Mouse (Mus musculus) ES-E14 (cell line): ENCODE measurements around the gene Kif26b. TPM values are rescaled to one million over a fixed set of nuclear protein-coding genes. Genes with fewer than 3 reads are reported as not detected.

ENCODE experiments used
- DNase-seq: peaks from one replicate; pipeline ENCODE4 v3.0.0-alpha.2; 2013; ENCODE audit warnings: low read depth, low spot score
- H3K27ac ChIP-seq: 2 replicates; pipeline ENCODE4 v1.5.1; 2012; ENCODE audit warnings: low read depth, mild to moderate bottlenecking, low read length, moderate library complexity, mixed read lengths; ENCODE audit not compliant: poor library complexity, insufficient read depth, severe bottlenecking
- H3K36me3 ChIP-seq: 2 replicates; pipeline ENCODE4 v1.6.1; 2012; ENCODE audit warnings: mild to moderate bottlenecking, low read length, moderate library complexity, mixed read lengths; ENCODE audit not compliant: control insufficient read depth, poor library complexity, insufficient read depth, severe bottlenecking
- H3K4me1 ChIP-seq, 2 experiments: fragments of 150-350 bp in 1 of 2; sonication (generic) in 1 of 2; 2 replicates each; pipeline ENCODE4 v1.6.1; 2012; ENCODE audit warnings: low read length in 2 of 2, mild to moderate bottlenecking in 1 of 2, mixed read lengths in 1 of 2; ENCODE audit not compliant: control insufficient read depth in 2 of 2, insufficient read depth in 2 of 2, poor library complexity in 1 of 2
- H3K4me3 ChIP-seq, 2 experiments: fragments of 150-350 bp in 1 of 2; sonication (generic) in 1 of 2; 2 replicates each; pipeline ENCODE4 v1.5.1; 2012; ENCODE audit warnings: low read length in 2 of 2, low read depth in 1 of 2, mild to moderate bottlenecking in 1 of 2, mixed read lengths in 1 of 2; ENCODE audit not compliant: insufficient read depth in 1 of 2, poor library complexity in 1 of 2, severe bottlenecking in 1 of 2
- H3K9ac ChIP-seq: 2 replicates; pipeline ENCODE4 v1.6.1; 2012; ENCODE audit warnings: low read depth, mild to moderate bottlenecking, low read length, mixed read lengths; ENCODE audit not compliant: poor library complexity, insufficient read depth, severe bottlenecking
- H3K9me3 ChIP-seq: fragments of 150-350 bp; sonication (generic); 2 replicates; pipeline ENCODE4 v1.6.1; 2012; ENCODE audit warnings: low read depth, mild to moderate bottlenecking, low read length; ENCODE audit not compliant: control insufficient read depth, insufficient read depth
- CHD2 ChIP-seq: IDR thresholded peaks from 2 replicates; pipeline ENCODE4 v1.6.1; 2014; ENCODE audit warnings: mild to moderate bottlenecking, low read depth, low read length, inconsistent platforms
- HCFC1 ChIP-seq: IDR thresholded peaks from 2 replicates; pipeline ENCODE4 v1.6.1; 2012; ENCODE audit warnings: low read length, inconsistent platforms, borderline replicate concordance; ENCODE audit not compliant: insufficient read depth
- MAFK ChIP-seq: IDR thresholded peaks from 2 replicates; pipeline ENCODE4 v1.6.1; 2014; ENCODE audit warnings: mild to moderate bottlenecking, low read depth, low read length, inconsistent platforms; ENCODE audit not compliant: insufficient read depth
- ZC3H11A ChIP-seq: IDR thresholded peaks from 2 replicates; pipeline ENCODE4 v1.6.1; 2012; ENCODE audit warnings: low read depth, mild to moderate bottlenecking, inconsistent platforms, low read length, borderline replicate concordance
- ZNF384 ChIP-seq: IDR thresholded peaks from 2 replicates; pipeline ENCODE4 v1.6.1; 2012; ENCODE audit warnings: low read depth, low read length, inconsistent platforms
- in situ Hi-C, 2 experiments: fragments of 600-800 bp; cut with MboI; formaldehyde crosslinking; loops; one replicate each; pipeline ENCODE4 v1.15.1; 2025; ENCODE audit warnings: low sequenced_read_pairs in 2 of 2, inconsistent platforms in 1 of 2; ENCODE audit not compliant: unreplicated experiment in 2 of 2
- total RNA-seq: library from RNA; depleted of rRNA; stranded (reverse); fragments of 300-350 nt; gene quantifications from 2 replicates; pipeline ENCODE4 v1.2.3, GENCODE M21; 2012

Kif26b gene
- total RNA-seq, 1 experiment, result 0.94 TPM

- no peak for TF ChIP-seq HCFC1
- TF ChIP-seq CHD2, result no peak
- no peak for TF ChIP-seq ZNF384
- TF ChIP-seq ZC3H11A, result no peak
- no peak for TF ChIP-seq MAFK
- no peak for DNase-seq
- Histone ChIP-seq H3K4me3 (no peak overlapping the region), H3K36me3 (no peaks in the 10 kb centered on the region), H3K9me3 (no peaks in the 10 kb centered on the region), H3K9ac (no peak overlapping the region), H3K27ac (no peak overlapping the region), H3K4me1 (peaks cover 0 to 2% of the 10 kb centered on the region in 2 experiments; a peak in 1 of 4 replicates)
- in situ Hi-C loops, result no loop called here
Observed at GRCm38 (mm10) chr1:178748222-178748600, 219.3 kb downstream of the Kif26b start.

GRCm38 (mm10) chr1:178748617-178749016, 219.7 kb downstream of the Kif26b start:
- DNase-seq, result peak; percentile 21
- H3K27ac ChIP-seq, result no peak overlapping the region
- H3K36me3 ChIP-seq, result no peaks in the 10 kb centered on the region
- in situ Hi-C loops, result no loop called here
- TF ChIP-seq CHD2, result no peak
- TF ChIP-seq ZC3H11A, result peak; percentile 60
- no peak overlapping the region for H3K4me3 ChIP-seq
- peaks cover 0 to 2% of the 10 kb centered on the region in 2 experiments; a peak in 1 of 4 replicates for H3K4me1 ChIP-seq
- no peaks in the 10 kb centered on the region for H3K9me3 ChIP-seq
- no peak overlapping the region for H3K9ac ChIP-seq

GRCm38 (mm10) chr1:178749786-178750185, 220.9 kb downstream of the Kif26b start:
- Histone ChIP-seq H3K4me3 (no peak overlapping the region), H3K27ac (no peak overlapping the region), H3K36me3 (no peaks in the 10 kb centered on the region), H3K9me3 (no peaks in the 10 kb centered on the region), H3K4me1 (peaks cover 0 to 2% of the 10 kb centered on the region in 2 experiments; a peak in 1 of 4 replicates), H3K9ac (no peak overlapping the region)
- DNase-seq, result no peak
- TF ChIP-seq CHD2 (no peak), MAFK (no peak), HCFC1 (no peak), ZC3H11A (no peak), ZNF384 (no peak)
- in situ Hi-C loops, result no loop called here

GRCm38 (mm10) chr1:178758441-178758840, 229.5 kb downstream of the Kif26b start:
- Histone ChIP-seq H3K27ac (no peak overlapping the region), H3K9ac (no peak overlapping the region), H3K9me3 (no peaks in the 10 kb centered on the region), H3K36me3 (no peaks in the 10 kb centered on the region), H3K4me3 (no peak overlapping the region), H3K4me1 (no peaks in the 10 kb centered on the region)
- in situ Hi-C loops, result no loop called here
- TF ChIP-seq MAFK, result no peak
- no peak for DNase-seq

- H3K27ac ChIP-seq, result no peak overlapping the region
- no peak for DNase-seq
- no peaks in the 10 kb centered on the region for H3K9me3 ChIP-seq
- TF ChIP-seq ZNF384 (no peak), MAFK (no peak), HCFC1 (no peak), ZC3H11A (no peak), CHD2 (no peak)
- no peak overlapping the region for H3K9ac ChIP-seq
- no peaks in the 10 kb centered on the region for H3K4me1 ChIP-seq
- no peak overlapping the region for H3K4me3 ChIP-seq
- no peaks in the 10 kb centered on the region for H3K36me3 ChIP-seq
- in situ Hi-C loops, result no loop called here
Observed at GRCm38 (mm10) chr1:178762125-178762741, 233.3 kb downstream of the Kif26b start.
